Mouse (Mus musculus) layer of hippocampus, adult 9-11 months (tissue): ENCODE data around the gene Tlnrd1.

Experiments
- DNase-seq: peaks from one replicate; pipeline ENCODE4 v3.0.0; 2022

Gene Tlnrd1

GRCm38 (mm10) chr7:83883276-83884020 lies 657 bp downstream of the Tlnrd1 start:
- peak; percentile 63 for DNase-seq

GRCm38 (mm10) chr7:83882633-83883275 lies 1.4 kb downstream of the Tlnrd1 start:
- DNase-seq = peak; percentile 44

- DNase-seq = peak; percentile 29
These were observed 1.9 kb downstream of the Tlnrd1 start for GRCm38 (mm10) chr7:83882150-83882632.

GRCm38 (mm10) chr7:83878676-83879448 lies 5.2 kb downstream of the Tlnrd1 start:
- no peak for DNase-seq

GRCm38 (mm10) chr7:83877088-83877487 lies 7.0 kb downstream of the Tlnrd1 start:
- DNase-seq = no peak

GRCm38 (mm10) chr7:83869839-83870543 lies 14.1 kb downstream of the Tlnrd1 start:
- DNase-seq = no peak

- DNase-seq = peak; percentile 41
These were observed 15.9 kb downstream of the Tlnrd1 start for GRCm38 (mm10) chr7:83868200-83868599.

GRCm38 (mm10) chr7:83863554-83863953 lies 20.6 kb downstream of the Tlnrd1 start:
- DNase-seq = no peak

GRCm38 (mm10) chr7:83859378-83860083 lies 24.6 kb downstream of the Tlnrd1 start:
- no peak for DNase-seq

GRCm38 (mm10) chr7:83857921-83858320 lies 26.2 kb downstream of the Tlnrd1 start:
- DNase-seq = no peak

GRCm38 (mm10) chr7:83857208-83857488 lies 27.0 kb downstream of the Tlnrd1 start:
- DNase-seq = no peak

- DNase-seq = no peak
These were observed 27.5 kb downstream of the Tlnrd1 start for GRCm38 (mm10) chr7:83856353-83857207.

GRCm38 (mm10) chr7:83855203-83855602 lies 28.9 kb downstream of the Tlnrd1 start:
- DNase-seq = no peak

- DNase-seq = no peak
These were observed 31.4 kb downstream of the Tlnrd1 start for GRCm38 (mm10) chr7:83852381-83853380.

GRCm38 (mm10) chr7:83851569-83852380 lies 32.3 kb downstream of the Tlnrd1 start:
- no peak for DNase-seq

GRCm38 (mm10) chr7:83847187-83848075 lies 36.7 kb downstream of the Tlnrd1 start:
- no peak for DNase-seq

- no peak for DNase-seq
These were observed 39.3 kb downstream of the Tlnrd1 start for GRCm38 (mm10) chr7:83844807-83845206.
